Mouse (Mus musculus) granulocyte monocyte progenitor cell, adult 5-6 weeks (primary cell): ENCODE data around the gene Chd3. TPM values are rescaled to one million over a fixed set of nuclear protein-coding genes. Genes with fewer than 3 reads are reported as not detected.

Experiments
- ATAC-seq: replicated peaks from 2 replicates; pipeline ENCODE4 v1.8.0; 2016; ENCODE audit warnings: mild to moderate bottlenecking, moderate TSS enrichment, inconsistent platforms; ENCODE audit not compliant: poor library complexity, severe bottlenecking
- total RNA-seq, 2 experiments: library from RNA; stranded (forward) in 1 of 2; stranded (reverse) in 1 of 2; fragments of 200-712, 200-1000 nt in 1 of 2; fragments of >200 nt in 1 of 2; fragmentation: Nextera tagmentation in 1 of 2; gene quantifications; 2 replicates each; pipeline ENCODE4 v1.2.3; 2014 to 2017

Chd3 gene
- total RNA-seq, 2 experiments from 2014 or later: 26.9 to 37.0 TPM

GRCm38 (mm10) chr11:69390400-69391034 is 21.3 kb upstream of the Chd3 start:
- ATAC-seq: peak; percentile 48; the same call in 1 of the 2 replicates

DNA sequence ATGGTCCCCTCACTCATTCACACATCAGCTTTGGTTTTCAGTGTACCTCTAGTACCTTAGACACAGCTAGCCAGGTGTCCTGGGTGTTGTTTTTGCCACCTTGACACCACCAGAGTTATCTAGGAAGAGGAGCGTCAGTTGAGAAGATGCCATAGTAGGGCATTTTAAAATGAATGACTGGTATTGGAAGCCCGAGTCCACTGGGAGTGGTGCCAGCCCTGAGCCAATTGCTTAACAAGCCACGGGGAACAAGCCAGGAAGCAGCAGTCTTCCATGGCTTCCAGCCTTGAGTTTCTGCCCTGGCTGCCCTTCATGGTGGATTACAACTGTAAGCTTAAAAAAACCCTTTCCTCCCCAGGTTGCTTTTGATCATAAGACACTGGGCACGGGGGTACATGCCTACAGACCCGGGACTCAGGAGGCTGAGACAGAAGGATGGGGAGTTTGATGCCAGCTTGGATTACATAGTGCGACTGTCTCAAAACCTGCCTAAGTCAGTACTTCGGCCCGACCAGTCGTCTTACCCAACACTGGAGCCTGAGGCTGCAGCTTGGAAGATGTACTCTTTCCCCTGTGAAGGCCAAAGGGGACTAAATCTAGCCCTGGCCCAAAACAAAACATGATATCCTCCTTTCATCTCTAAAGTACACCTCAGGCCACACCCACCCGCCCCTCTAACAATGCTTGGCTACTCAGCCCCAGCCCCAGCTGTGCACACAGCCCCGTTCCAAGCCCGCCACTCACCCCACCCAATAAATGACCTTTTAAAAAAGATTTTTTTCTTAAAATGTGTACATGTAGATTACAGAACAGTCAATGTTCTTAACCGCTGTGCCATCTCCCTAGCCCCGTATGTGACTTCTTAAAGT is 20.6 kb upstream of the Chd3 start:
- ATAC-seq: no peak

DNA sequence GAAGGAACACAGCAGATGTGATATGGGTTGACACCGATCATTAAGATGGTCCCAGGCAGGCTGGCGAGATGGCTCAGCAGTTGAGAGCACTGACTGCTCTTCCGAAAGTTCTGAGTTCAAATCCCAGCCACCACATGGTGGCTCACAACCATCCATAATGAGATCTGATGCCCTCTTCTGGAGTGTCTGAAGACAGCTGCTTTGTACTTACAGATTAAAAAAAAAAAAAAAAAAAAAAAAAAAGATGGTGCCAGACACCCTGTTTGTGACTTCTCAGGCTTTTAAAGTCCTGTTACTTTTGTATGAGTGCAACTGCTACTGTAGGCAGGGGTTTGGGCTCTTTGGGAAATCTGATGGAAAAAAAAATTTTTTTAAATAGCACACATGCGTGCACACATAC is 19.5 kb upstream of the Chd3 start:
- ATAC-seq: no peak

DNA sequence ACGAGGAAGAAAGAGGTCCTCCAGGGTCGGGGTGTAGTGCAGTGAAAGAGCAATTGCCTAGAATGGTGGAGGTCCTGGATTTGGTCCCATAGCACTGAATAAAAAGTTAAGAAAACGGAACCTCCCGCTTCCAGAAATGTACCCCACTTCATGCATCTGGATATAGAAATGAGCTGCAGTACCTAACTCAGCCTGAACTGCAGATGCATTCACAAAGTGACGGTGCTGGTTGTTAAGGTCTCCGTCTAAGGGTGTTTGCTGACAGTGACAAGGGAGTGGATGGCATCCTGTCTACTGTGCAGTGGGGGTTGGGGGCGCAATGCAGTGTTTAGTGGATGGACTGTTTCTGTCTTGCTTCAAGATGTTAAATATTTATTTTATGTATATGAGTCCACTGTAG is 17.6 kb upstream of the Chd3 start:
- ATAC-seq: no peak

GRCm38 (mm10) chr11:69384979-69385378 is 15.8 kb upstream of the Chd3 start:
- no peak for ATAC-seq

GRCm38 (mm10) chr11:69382478-69383105 is 13.4 kb upstream of the Chd3 start:
- ATAC-seq: no peak

- no peak for ATAC-seq
Observed at GRCm38 (mm10) chr11:69381356-69381755, 12.2 kb upstream of the Chd3 start.

- ATAC-seq: peak; percentile 85
Observed at GRCm38 (mm10) chr11:69379600-69379999, 10.4 kb upstream of the Chd3 start.

DNA sequence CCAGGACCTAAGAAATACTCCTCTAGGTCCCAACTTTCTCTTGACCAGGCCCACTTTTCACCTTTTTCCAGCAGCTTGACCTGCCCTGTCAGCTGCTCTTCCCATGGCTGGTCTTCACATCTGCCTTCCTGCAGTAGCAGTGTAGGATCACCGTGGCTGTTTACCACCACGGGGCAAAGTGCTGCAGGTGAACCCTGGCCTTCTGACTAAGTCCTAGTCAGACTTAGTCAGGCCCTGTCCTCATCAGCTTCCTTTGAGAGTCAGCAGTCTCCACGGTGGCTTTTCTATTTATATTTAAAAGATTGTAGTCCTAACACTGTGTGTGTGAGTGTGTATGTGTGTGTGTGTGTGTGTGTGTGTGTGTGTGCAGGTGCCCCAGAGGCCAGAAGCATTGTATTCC is 8.6 kb upstream of the Chd3 start:
- ATAC-seq: no peak

DNA sequence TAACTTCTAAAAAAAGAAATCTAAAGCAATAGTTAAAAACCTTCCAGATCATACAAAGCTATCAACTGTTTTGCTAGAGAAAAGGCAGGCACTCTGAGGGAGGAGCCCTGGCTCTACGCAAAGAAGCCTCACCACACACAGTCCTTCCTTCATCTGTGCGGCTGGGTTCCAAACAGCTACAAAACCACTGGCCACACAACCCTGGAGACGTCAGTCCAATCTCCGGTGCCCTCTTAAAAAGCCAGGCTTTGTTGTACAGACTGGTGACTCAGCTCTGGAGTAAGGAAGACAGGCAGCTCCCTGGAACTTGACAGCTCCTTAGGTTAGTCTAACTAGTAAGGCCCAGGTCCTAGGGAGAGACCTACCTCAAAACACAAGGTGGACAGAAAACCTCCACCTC is 6.4 kb upstream of the Chd3 start:
- no peak for ATAC-seq

- no peak for ATAC-seq
Observed at GRCm38 (mm10) chr11:69373223-69373965, 4.2 kb upstream of the Chd3 start.

- ATAC-seq: no peak
Observed at GRCm38 (mm10) chr11:69372780-69373170, 3.6 kb upstream of the Chd3 start.

DNA sequence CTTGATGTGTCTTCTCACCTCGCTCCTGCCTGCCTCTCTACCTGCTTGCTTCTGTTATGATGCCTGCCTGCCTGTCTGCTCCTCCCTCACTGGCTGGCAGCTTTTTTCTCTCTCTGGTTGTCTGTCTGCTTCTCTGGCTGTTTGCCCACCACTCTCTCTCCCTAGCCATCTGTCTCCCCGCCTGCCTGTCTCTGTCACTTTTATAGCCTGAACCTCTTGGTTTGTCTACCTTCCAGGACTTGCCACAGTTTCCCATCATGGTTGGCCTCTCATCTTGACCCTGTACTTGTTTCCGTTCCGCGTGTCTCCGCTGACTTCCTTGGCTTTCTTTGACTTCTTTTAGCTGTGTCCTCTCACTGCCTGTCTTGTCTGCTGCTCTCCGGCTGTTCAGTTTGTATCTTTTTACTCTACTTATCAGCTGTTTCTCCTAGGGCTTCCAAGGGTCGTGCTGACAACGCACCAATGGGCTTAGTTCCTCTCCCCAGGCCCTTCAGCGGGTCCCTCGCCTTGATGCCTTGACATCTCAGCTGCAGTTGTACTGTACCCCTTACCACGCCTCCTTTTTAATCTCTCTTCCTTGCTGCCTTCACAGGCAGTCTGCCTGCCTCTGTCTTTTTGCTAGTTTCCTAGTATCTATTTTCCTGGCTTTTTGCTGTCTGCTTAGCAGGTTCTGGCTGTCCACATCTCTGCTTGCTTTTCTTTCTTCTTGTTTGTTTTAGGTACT is 3.0 kb upstream of the Chd3 start:
- no peak for ATAC-seq

GRCm38 (mm10) chr11:69371601-69372000 is 2.4 kb upstream of the Chd3 start:
- no peak for ATAC-seq

GRCm38 (mm10) chr11:69370817-69371215 is 1.6 kb upstream of the Chd3 start:
- no peak for ATAC-seq

GRCm38 (mm10) chr11:69369990-69370816 is 997 bp upstream of the Chd3 start:
- ATAC-seq: no peak

GRCm38 (mm10) chr11:69368356-69369214 is 621 bp downstream of the Chd3 start:
- ATAC-seq: no peak
